Mouse (Mus musculus) spleen, adult 2 months (tissue): ENCODE measurements around the gene Hs3st5.

Experiments used
- CTCF ChIP-seq: fragments of 200-500 bp; IDR thresholded peaks from 2 replicates; pipeline ENCODE4 v1.5.1; 2011; ENCODE audit warnings: mild to moderate bottlenecking, inconsistent platforms; ENCODE audit not compliant: insufficient read depth, insufficient read length, insufficient replicate concordance; ENCODE audit errors: extremely low read depth
- POLR2A ChIP-seq: fragments of 200-500 bp; IDR thresholded peaks from 2 replicates; pipeline ENCODE4 v1.6.1; 2011; ENCODE audit warnings: low read depth, low read length, inconsistent platforms

GRCm38 (mm10) chr10:36791771-36792170, 285.2 kb downstream of the Hs3st5 start:
- TF ChIP-seq CTCF: no peak
- TF ChIP-seq POLR2A: no peak
